Mouse (Mus musculus) CH12.LX (cell line): Measurements from ENCODE around the gene Mnd1.

Experiments
- CHD1 ChIP-seq: IDR thresholded peaks from 2 replicates; pipeline ENCODE4 v1.6.1; 2012; ENCODE audit warnings: low read depth, low read length, improper control_type of control experiment, inconsistent platforms
- CTCF ChIP-seq, 2 experiments: IDR thresholded peaks in 1 of 2; conservative IDR thresholded peaks in 1 of 2; 2 replicates each; pipeline ENCODE4 v1.5.1; 2011 to 2012; ENCODE audit warnings: low read depth in 2 of 2, low read length in 2 of 2, improper control_type of control experiment in 1 of 2, inconsistent platforms in 1 of 2, mild to moderate bottlenecking in 1 of 2, moderate library complexity in 1 of 2
- E2F4 ChIP-seq: IDR thresholded peaks from 2 replicates; pipeline ENCODE4 v1.6.1; 2011; ENCODE audit warnings: low read depth, low read length, improper control_type of control experiment; ENCODE audit not compliant: insufficient replicate concordance
- GABPA ChIP-seq: IDR thresholded peaks from 2 replicates; pipeline ENCODE4 v1.6.1; 2012; ENCODE audit warnings: low read depth, low read length, improper control_type of control experiment, inconsistent platforms; ENCODE audit not compliant: insufficient replicate concordance
- HCFC1 ChIP-seq: IDR thresholded peaks from 2 replicates; pipeline ENCODE4 v1.6.1; 2012; ENCODE audit warnings: low read depth, mild to moderate bottlenecking, inconsistent platforms, low read length, improper control_type of control experiment
- JUND ChIP-seq: conservative IDR thresholded peaks from 2 replicates; pipeline ENCODE4 v1.6.1; 2011; ENCODE audit warnings: low read depth, low read length, improper control_type of control experiment
- MAFK ChIP-seq: IDR thresholded peaks from 2 replicates; pipeline ENCODE4 v1.6.1; 2011; ENCODE audit warnings: low read length, improper control_type of control experiment; ENCODE audit not compliant: insufficient replicate concordance
- POLR2A ChIP-seq: IDR thresholded peaks from 2 replicates; pipeline ENCODE4 v1.6.1; 2011; ENCODE audit warnings: low read depth, mild to moderate bottlenecking, improper control_type of control experiment, low read length
- RCOR1 ChIP-seq: conservative IDR thresholded peaks from 2 replicates; pipeline ENCODE4 v1.6.1; 2012; ENCODE audit warnings: low read depth, mild to moderate bottlenecking, inconsistent platforms, low read length, improper control_type of control experiment
- SIN3A ChIP-seq: IDR thresholded peaks from 2 replicates; pipeline ENCODE4 v1.6.1; 2012; ENCODE audit warnings: low read length, improper control_type of control experiment, inconsistent platforms
- TBP ChIP-seq: conservative IDR thresholded peaks from 2 replicates; pipeline ENCODE4 v1.6.1; 2011; ENCODE audit warnings: low read depth, low read length, improper control_type of control experiment

GRCm38 (mm10) chr3:84077505-84077904 is 78.1 kb downstream of the Mnd1 start:
- TF ChIP-seq POLR2A (no peak), CTCF (conservative IDR thresholded peaks at IDR 0.05 in 1 of 2, IDR thresholded peaks at IDR 0.05 in 1 of 2; ENCODE audit: low read depth in 2 of 2, low read length in 2 of 2) (no peak), HCFC1 (no peak), GABPA (no peak), RCOR1 (no peak), SIN3A (no peak), MAFK (no peak), CHD1 (no peak), TBP (no peak), E2F4 (no peak), JUND (no peak)
